Mouse (Mus musculus) fat pad, adult 2 months (tissue): ENCODE measurements around the gene Gclc.
"Not testable (repeated sequence)": the region's sequence is repeated elsewhere in the genome, so short reads cannot be mapped to it uniquely, and the experiment has no call there.

Source experiments
- DNase-seq: peaks from one replicate; pipeline ENCODE4 v3.0.0-alpha.2; 2011; ENCODE audit warnings: low read depth, low spot score; ENCODE audit errors: extremely low read depth

Gclc gene

GRCm38 (mm10) chr9:77744798-77745197, 9.5 kb upstream of the Gclc start:
- peak; percentile 75 for DNase-seq

GRCm38 (mm10) chr9:77746315-77746714, 8.0 kb upstream of the Gclc start:
- no peak for DNase-seq

- not testable (repeated sequence) for DNase-seq
Observed at GRCm38 (mm10) chr9:77748292-77748691, 6.0 kb upstream of the Gclc start.

GRCm38 (mm10) chr9:77750133-77751060, 3.9 kb upstream of the Gclc start:
- DNase-seq: no peak

GRCm38 (mm10) chr9:77751091-77751521, 3.2 kb upstream of the Gclc start:
- no peak for DNase-seq

GRCm38 (mm10) chr9:77754728-77755402, 530 bp downstream of the Gclc start:
- no peak for DNase-seq

GRCm38 (mm10) chr9:77755403-77755784, 1.1 kb downstream of the Gclc start:
- DNase-seq: no peak

- DNase-seq: no peak
Observed at GRCm38 (mm10) chr9:77756076-77756475, 1.7 kb downstream of the Gclc start.

- no peak for DNase-seq
Observed at GRCm38 (mm10) chr9:77757331-77757730, 3.0 kb downstream of the Gclc start.

GRCm38 (mm10) chr9:77758481-77758880, 4.1 kb downstream of the Gclc start:
- no peak for DNase-seq

- no peak for DNase-seq
Observed at GRCm38 (mm10) chr9:77759111-77759510, 4.8 kb downstream of the Gclc start.

GRCm38 (mm10) chr9:77759756-77760155, 5.4 kb downstream of the Gclc start:
- no peak for DNase-seq

GRCm38 (mm10) chr9:77766218-77766617, 11.9 kb downstream of the Gclc start:
- no peak for DNase-seq

- no peak for DNase-seq
Observed at GRCm38 (mm10) chr9:77766767-77767166, 12.4 kb downstream of the Gclc start.

- DNase-seq: no peak
Observed at GRCm38 (mm10) chr9:77770909-77771308, 16.6 kb downstream of the Gclc start.

GRCm38 (mm10) chr9:77771330-77771729, 17.0 kb downstream of the Gclc start:
- DNase-seq: no peak

GRCm38 (mm10) chr9:77771765-77772383, 17.5 kb downstream of the Gclc start:
- no peak for DNase-seq

GRCm38 (mm10) chr9:77776720-77777515, 22.6 kb downstream of the Gclc start:
- DNase-seq: peak; percentile 79

GRCm38 (mm10) chr9:77777622-77778021, 23.3 kb downstream of the Gclc start:
- peak; percentile 26 for DNase-seq

GRCm38 (mm10) chr9:77779711-77780110, 25.4 kb downstream of the Gclc start:
- DNase-seq: no peak
